In genomic region chr9:119515454-119515853, GRCm38 (mm10) we compare ENCODE assay signal across 7 mouse cellular contexts.
"Had no signal": no experiment of that assay in that cellular context is flagged by ENCODE, and none has a peak within 500 bp of the region (broad histone marks: within the 10 kb centered on the region; RNA-seq: fewer than 3 reads in every experiment).

No protein-coding gene starts in this region.

- DNase-seq: gastrocnemius, adult 2 months; gastrocnemius, postnatal 10 days; gastrocnemius, postnatal 25 days; heart, postnatal 36 days; liver; liver, embryonic 13.5 days; liver, postnatal 0 days had no signal
